Comparison of ENCODE assay signal across 8 mouse cellular contexts in genomic region chr19:37376841-37377240, GRCm38 (mm10). TPM values are rescaled to one million over a fixed set of nuclear protein-coding genes. Genes with fewer than 3 reads are reported as not detected.
DNase-seq lines count a peak whose midpoint lies in the region; ATAC-seq and TF ChIP-seq lines count a peak whose summit lies in the region.

No protein-coding gene starts in this region.

- H3K4me2 ChIP-seq in heart, embryonic 14.5 days (ENCODE audit: low read length) = peak overlapping the region; percentile 70
- peak overlapping the region; percentile 69 for H3K4me2 ChIP-seq in forebrain, embryonic 14.5 days (ENCODE audit: low read length)
- H3K4me2 ChIP-seq in liver, embryonic 16.5 days (ENCODE audit: low read depth, low read length) = peak overlapping the region; percentile 83

- in situ Hi-C loops in ES-E14 (cut with MboI; ENCODE audit: low sequenced_read_pairs in 2 of 2, unreplicated experiment in 2 of 2) = no loop called here

- H3K9me3 ChIP-seq in heart, embryonic 14.5 days (ENCODE audit: control insufficient read depth, low read length) = no peaks in the 10 kb centered on the region
- H3K9me3 ChIP-seq in ES-E14 (ENCODE audit: control insufficient read depth, insufficient read depth, low read depth, low read length) = no peaks in the 10 kb centered on the region
- H3K9me3 ChIP-seq in forebrain, embryonic 14.5 days (replicated peaks; ENCODE audit: control insufficient read depth, low read length) = no peaks in the 10 kb centered on the region
- no peaks in the 10 kb centered on the region for H3K9me3 ChIP-seq in liver, embryonic 16.5 days (replicated peaks; ENCODE audit: control insufficient read depth, low read length)

- peak overlapping the region; percentile 86 for H3K9ac ChIP-seq in heart, embryonic 14.5 days (ENCODE audit: low read length)
- H3K9ac ChIP-seq in ES-E14 (ENCODE audit: insufficient read depth, low read depth, low read length, poor library complexity, severe bottlenecking) = peak overlapping the region; percentile 98
- H3K9ac ChIP-seq in forebrain, embryonic 14.5 days (ENCODE audit: low read length) = peak overlapping the region; percentile 85
- peak overlapping the region; percentile 97 for H3K9ac ChIP-seq in liver, embryonic 16.5 days (ENCODE audit: low read depth, low read length)

- no peak for DNase-seq in heart, adult 8-10 months (ENCODE audit: low spot score)
- DNase-seq in ES-E14 (ENCODE audit: low read depth, low spot score) = no peak
- DNase-seq in forebrain, embryonic 14.5 days (ENCODE audit: low spot score) = no peak
- DNase-seq in ovary, postnatal 14 days (ENCODE audit: low spot score) = no peak
- DNase-seq in cerebellum, postnatal 36 days = no peak
- no peak for DNase-seq in adrenal gland, postnatal 25 days

- 1% methylated on average over 11 of the region's 11 CpGs for WGBS in heart, embryonic 14.5 days
- WGBS in forebrain, embryonic 14.5 days = 2% methylated on average over 11 of the region's 11 CpGs
- under 1% methylated on average over 11 of the region's 11 CpGs for WGBS in liver, embryonic 16.5 days (ENCODE audit: insufficient replicate concordance)

- H3K4me1 ChIP-seq in heart, embryonic 14.5 days (ENCODE audit: control insufficient read depth in 2 of 2, insufficient read depth in 2 of 2, low read length in 2 of 2) = peaks cover 0 to 18% of the 10 kb centered on the region in 2 experiments; a peak in 2 of 4 replicates
- peaks cover 4 to 6% of the 10 kb centered on the region in 2 experiments; a peak in 2 of 4 replicates for H3K4me1 ChIP-seq in ES-E14 (ENCODE audit: control insufficient read depth in 2 of 2, insufficient read depth in 2 of 2, low read length in 2 of 2, poor library complexity in 1 of 2)
- peaks cover 2% of the 10 kb centered on the region; the same call in 1 of the 2 replicates for H3K4me1 ChIP-seq in forebrain, embryonic 14.5 days (ENCODE audit: control insufficient read depth, insufficient read depth, low read length)
- peaks cover 29% of the 10 kb centered on the region for H3K4me1 ChIP-seq in liver, embryonic 16.5 days (ENCODE audit: control insufficient read depth, low read depth, low read length)

- no peaks in the 10 kb centered on the region for H3K27me3 ChIP-seq in heart, embryonic 14.5 days (ENCODE audit: control insufficient read depth, insufficient read depth, low read length)
- H3K27me3 ChIP-seq in forebrain, embryonic 14.5 days (replicated peaks; ENCODE audit: control insufficient read depth, insufficient read depth, low read length) = no peaks in the 10 kb centered on the region
- no peaks in the 10 kb centered on the region for H3K27me3 ChIP-seq in liver, embryonic 16.5 days (ENCODE audit: control insufficient read depth, insufficient read depth, low read depth, low read length)

- peak overlapping the region; percentile 72 to 86 for H3K4me3 ChIP-seq in heart, embryonic 14.5 days (ENCODE audit: control insufficient read depth in 1 of 2, insufficient read depth in 1 of 2, low read depth in 1 of 2, low read length in 2 of 2)
- peak overlapping the region; percentile 95 to 99 for H3K4me3 ChIP-seq in ES-E14 (ENCODE audit: insufficient read depth in 1 of 2, low read depth in 1 of 2, low read length in 2 of 2, poor library complexity in 1 of 2, severe bottlenecking in 1 of 2)
- H3K4me3 ChIP-seq in forebrain, embryonic 14.5 days (ENCODE audit: low read depth, low read length) = peak overlapping the region; percentile 77
- H3K4me3 ChIP-seq in liver, embryonic 16.5 days (ENCODE audit: low read depth, low read length) = peak overlapping the region; percentile 99

- ATAC-seq in heart, embryonic 14.5 days (ENCODE audit: insufficient number of reproducible peaks, insufficient read depth, low FRiP score, low read depth) = no peak
- ATAC-seq in forebrain, embryonic 14.5 days = no peak
- no peak for ATAC-seq in liver, embryonic 16.5 days (ENCODE audit: low read depth)

- no peaks in the 10 kb centered on the region for H3K36me3 ChIP-seq in heart, embryonic 14.5 days (ENCODE audit: control insufficient read depth, insufficient read depth, low read length)
- H3K36me3 ChIP-seq in ES-E14 (ENCODE audit: control insufficient read depth, insufficient read depth, low read length, poor library complexity, severe bottlenecking) = peaks cover 2% of the 10 kb centered on the region
- H3K36me3 ChIP-seq in forebrain, embryonic 14.5 days (ENCODE audit: control insufficient read depth, insufficient read depth, low read length) = no peaks in the 10 kb centered on the region
- peaks cover 5% of the 10 kb centered on the region for H3K36me3 ChIP-seq in liver, embryonic 16.5 days (ENCODE audit: control insufficient read depth, insufficient read depth)

- peak overlapping the region in 1 of 2 experiments; percentile 95; a peak in 2 of 4 replicates for H3K27ac ChIP-seq in heart, embryonic 14.5 days (replicated peaks in 1 of 2; ENCODE audit: control insufficient read depth in 1 of 2, insufficient read depth in 1 of 2, low read depth in 2 of 2, low read length in 2 of 2)
- no peak overlapping the region for H3K27ac ChIP-seq in ES-E14 (ENCODE audit: insufficient read depth, low read depth, low read length, poor library complexity, severe bottlenecking)
- H3K27ac ChIP-seq in forebrain, embryonic 14.5 days (ENCODE audit: low read depth, low read length) = no peak overlapping the region
- peak overlapping the region; percentile 97 for H3K27ac ChIP-seq in liver, embryonic 16.5 days (ENCODE audit: low read length)

TF ChIP-seq in ES-E14, 5 proteins besides CTCF, POLR2A, EP300 and RAD21:
- no peak for TF ChIP-seq ZC3H11A (IDR thresholded peaks at IDR 0.05; ENCODE audit: borderline replicate concordance, low read depth, low read length)
- no peak for TF ChIP-seq CHD2 (IDR thresholded peaks at IDR 0.05; ENCODE audit: low read depth, low read length)
- TF ChIP-seq MAFK (IDR thresholded peaks at IDR 0.05; ENCODE audit: insufficient read depth, low read depth, low read length) = no peak
- TF ChIP-seq HCFC1 (IDR thresholded peaks at IDR 0.05; ENCODE audit: borderline replicate concordance, insufficient read depth, low read length) = no peak
- no peak for TF ChIP-seq ZNF384 (IDR thresholded peaks at IDR 0.05; ENCODE audit: low read depth, low read length)

RNA-seq across cellular contexts. Expression of gene Kif11, which starts 0.6 kb away (rescaled TPM):
- polyA plus RNA-seq in heart, embryonic 14.5 days (2014; fragmentation: Nextera tagmentation; extraction: Ambion mirVana) = 48.0 and 48.5 TPM in 2 replicates
- under 1 TPM; 0.19 to 0.80 (median 0.44) TPM for total RNA-seq in heart, adult 8-10 months (2022)
- total RNA-seq in ES-E14 (2012; rRNA removed) = 49.9 and 59.4 TPM in 2 replicates
- polyA plus RNA-seq in forebrain, embryonic 14.5 days (2014; fragmentation: Nextera tagmentation; extraction: Ambion mirVana) = 40.5 and 41.6 TPM in 2 replicates
- polyA plus RNA-seq in liver, embryonic 16.5 days (2015; fragmentation: Nextera tagmentation; extraction: Ambion mirVana) = 50.1 and 54.8 TPM in 2 replicates
- 5.1 and 5.7 TPM in 2 replicates for total RNA-seq in adrenal gland, postnatal 25 days (2021)

RNA-seq across cellular contexts. Expression of gene Ide, which starts 39.2 kb away (rescaled TPM):
- 83.2 and 87.5 TPM in 2 replicates for polyA plus RNA-seq in heart, embryonic 14.5 days (2014; fragmentation: Nextera tagmentation; extraction: Ambion mirVana)
- 100 to 1,000 TPM in 1 of 4 experiments, 10 to 100 TPM in 3; 54.5 to 105 (median 65.6) TPM for total RNA-seq in heart, adult 8-10 months (2022)
- 44.8 and 47.3 TPM in 2 replicates for total RNA-seq in ES-E14 (2012; rRNA removed)
- 37.4 and 38.2 TPM in 2 replicates for polyA plus RNA-seq in forebrain, embryonic 14.5 days (2014; fragmentation: Nextera tagmentation; extraction: Ambion mirVana)
- polyA plus RNA-seq in liver, embryonic 16.5 days (2015; fragmentation: Nextera tagmentation; extraction: Ambion mirVana) = 21.3 and 24.7 TPM in 2 replicates
- 86.1 and 149 TPM in 2 replicates for total RNA-seq in adrenal gland, postnatal 25 days (2021)

RNA-seq across cellular contexts. Expression of gene Hhex, which starts 57.8 kb away (rescaled TPM):
- 11.6 and 13.2 TPM in 2 replicates for polyA plus RNA-seq in heart, embryonic 14.5 days (2014; fragmentation: Nextera tagmentation; extraction: Ambion mirVana)
- 1 to 10 TPM; 3.0 to 4.1 (median 3.5) TPM for total RNA-seq in heart, adult 8-10 months (2022)
- total RNA-seq in ES-E14 (2012; rRNA removed) = 1.9 and 2.1 TPM in 2 replicates
- 1.8 and 2.5 TPM in 2 replicates for polyA plus RNA-seq in forebrain, embryonic 14.5 days (2014; fragmentation: Nextera tagmentation; extraction: Ambion mirVana)
- 34.2 and 34.6 TPM in 2 replicates for polyA plus RNA-seq in liver, embryonic 16.5 days (2015; fragmentation: Nextera tagmentation; extraction: Ambion mirVana)
- 27.0 and 29.7 TPM in 2 replicates for total RNA-seq in adrenal gland, postnatal 25 days (2021)
